Mouse (Mus musculus): ENCODE measurements around the gene Map2k1.
"Not testable (repeated sequence)": the region's sequence is repeated elsewhere in the genome, so short reads cannot be mapped to it uniquely, and the experiment has no call there.

Gene Map2k1

DNA sequence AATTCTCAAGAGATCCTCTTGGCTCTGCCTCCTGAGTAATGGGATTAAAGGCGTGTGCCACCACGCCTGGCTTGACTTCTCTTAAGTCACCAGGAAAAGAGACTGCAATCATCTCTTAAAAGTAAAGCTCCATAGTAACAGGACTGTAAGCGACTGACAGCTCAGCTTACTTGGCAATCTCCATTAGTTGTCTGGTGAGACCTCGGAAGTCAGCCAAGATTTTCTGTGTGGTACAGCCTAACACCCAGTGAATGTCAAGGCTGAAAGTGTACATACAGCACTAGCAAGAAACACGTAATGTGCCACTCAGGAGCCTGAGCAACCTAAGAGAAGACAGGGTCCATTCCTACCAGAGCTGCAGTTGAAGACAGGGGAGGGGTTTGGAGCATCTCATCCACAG, 93.0 kb downstream of the Map2k1 start:
- no peak for DNase-seq (ENCODE audit: low read depth, low spot score)

DNA sequence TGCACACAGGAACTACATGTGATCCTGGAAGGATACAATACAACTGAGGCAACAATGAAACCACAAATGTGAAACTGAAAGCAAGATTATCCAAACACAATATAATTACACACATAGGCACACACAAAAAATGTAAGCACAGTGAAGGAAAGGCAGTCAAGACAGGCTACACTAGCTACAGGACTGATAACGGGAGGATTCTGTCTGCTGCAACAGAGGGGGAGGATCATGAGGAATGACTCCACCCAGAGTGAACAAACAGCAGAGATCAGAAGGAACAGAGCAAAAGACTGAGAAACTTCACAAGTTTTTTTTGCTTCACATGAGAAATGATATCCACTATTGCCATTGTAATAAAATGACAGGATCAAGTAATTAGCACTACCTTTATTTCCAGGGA, 96.8 kb downstream of the Map2k1 start:
- DNase-seq (ENCODE audit: low read depth, low spot score), result no peak

DNA sequence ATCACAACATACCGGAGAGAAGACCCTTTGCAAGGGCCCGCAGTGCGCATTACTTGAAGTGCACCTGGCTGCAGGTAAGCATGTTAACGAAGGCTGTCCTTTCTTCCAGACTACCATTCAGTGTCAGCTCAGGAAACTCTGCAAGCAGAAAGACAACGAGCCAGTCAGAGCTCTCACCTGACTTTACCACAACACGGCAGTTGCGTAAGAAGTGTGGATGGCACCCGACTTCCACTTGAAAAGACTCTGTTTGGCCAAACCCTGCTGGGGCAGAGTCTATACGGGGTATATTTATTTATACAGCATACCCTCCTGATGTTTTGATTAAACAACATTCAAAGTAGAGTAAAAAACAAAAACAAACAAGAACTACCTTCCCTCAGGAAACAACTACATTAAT, 113.6 kb downstream of the Map2k1 start:
- no peak for DNase-seq (ENCODE audit: low read depth, low spot score)

DNA sequence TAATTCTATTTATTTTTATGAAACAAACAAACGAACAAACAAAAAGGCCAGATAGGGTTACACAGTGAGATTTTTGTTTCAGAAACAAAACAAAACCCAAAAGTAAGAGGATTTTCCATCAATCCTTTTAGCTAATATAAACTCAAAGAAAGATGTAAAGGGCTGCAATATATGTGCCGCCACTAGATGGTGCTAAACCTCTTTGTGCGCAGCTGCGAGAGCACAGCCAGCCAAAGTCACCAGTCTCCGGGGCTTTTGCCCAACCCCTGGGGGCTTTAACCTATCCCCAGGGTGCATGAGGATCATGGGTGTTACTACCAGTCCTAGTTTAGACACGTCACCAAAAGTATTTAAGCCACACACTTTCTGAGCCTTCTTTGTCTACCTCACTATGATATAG, 114.5 kb downstream of the Map2k1 start:
- not testable (repeated sequence) for DNase-seq (ENCODE audit: low read depth, low spot score)
